Mouse (Mus musculus) kidney, adult 18-20 months (tissue): Measurements from ENCODE around the gene Supt4a.

Experiments
- DNase-seq: peaks from one replicate; pipeline ENCODE4 v3.0.0; 2021

Supt4a gene

GRCm38 (mm10) chr11:87725964-87726562 is 11.3 kb upstream of the Supt4a start:
- no peak for DNase-seq

- no peak for DNase-seq
These were observed 10.3 kb upstream of the Supt4a start for GRCm38 (mm10) chr11:87727021-87727420.

GRCm38 (mm10) chr11:87727471-87727870 is 9.9 kb upstream of the Supt4a start:
- DNase-seq, result no peak

GRCm38 (mm10) chr11:87728850-87729592 is 8.3 kb upstream of the Supt4a start:
- no peak for DNase-seq

- no peak for DNase-seq
These were observed 7.7 kb upstream of the Supt4a start for GRCm38 (mm10) chr11:87729593-87730185.

- no peak for DNase-seq
These were observed 6.6 kb upstream of the Supt4a start for GRCm38 (mm10) chr11:87730652-87731310.

GRCm38 (mm10) chr11:87734346-87734745 is 3.0 kb upstream of the Supt4a start:
- no peak for DNase-seq

- DNase-seq, result no peak
These were observed 1.7 kb upstream of the Supt4a start for GRCm38 (mm10) chr11:87735691-87736090.

- DNase-seq, result no peak
These were observed 661 bp upstream of the Supt4a start for GRCm38 (mm10) chr11:87736647-87737134.

- no peak for DNase-seq
These were observed 6.3 kb downstream of the Supt4a start for GRCm38 (mm10) chr11:87743691-87744090.

- no peak for DNase-seq
These were observed 7.6 kb downstream of the Supt4a start for GRCm38 (mm10) chr11:87744964-87745363.

GRCm38 (mm10) chr11:87745632-87746555 is 8.5 kb downstream of the Supt4a start:
- no peak for DNase-seq

- no peak for DNase-seq
These were observed 10.0 kb downstream of the Supt4a start for GRCm38 (mm10) chr11:87747312-87747711.

GRCm38 (mm10) chr11:87747716-87748115 is 10.4 kb downstream of the Supt4a start:
- DNase-seq, result no peak

GRCm38 (mm10) chr11:87748132-87749119 is 11.1 kb downstream of the Supt4a start:
- peak; percentile 16 for DNase-seq

GRCm38 (mm10) chr11:87749192-87750042 is 12.1 kb downstream of the Supt4a start:
- DNase-seq, result no peak

GRCm38 (mm10) chr11:87750043-87750421 is 12.7 kb downstream of the Supt4a start:
- no peak for DNase-seq

- no peak for DNase-seq
These were observed 13.2 kb downstream of the Supt4a start for GRCm38 (mm10) chr11:87750521-87750920.

GRCm38 (mm10) chr11:87751031-87751430 is 13.7 kb downstream of the Supt4a start:
- DNase-seq, result no peak

GRCm38 (mm10) chr11:87751491-87751966 is 14.2 kb downstream of the Supt4a start:
- DNase-seq, result no peak
